Mouse (Mus musculus): ENCODE results near the gene Ptov1. TPM values are rescaled to one million over a fixed set of nuclear protein-coding genes. Genes with fewer than 3 reads are reported as not detected.

The Ptov1 gene
- polyA plus RNA-seq, 1 experiment from 2014 or later: 454 TPM

- Histone ChIP-seq H3K4me3 (ENCODE audit: low read depth, low read length) (no peak overlapping the region), H3K9ac (ENCODE audit: low read length) (no peak overlapping the region), H3K27me3 (ENCODE audit: control insufficient read depth, insufficient read depth, low read length) (no peaks in the 10 kb centered on the region), H3K4me2 (ENCODE audit: low read depth, low read length, severe bottlenecking) (no peak overlapping the region), H3K9me3 (ENCODE audit: control insufficient read depth, low read length) (no peaks in the 10 kb centered on the region), H3K27ac (ENCODE audit: low read depth, low read length) (no peak overlapping the region), H3K36me3 (ENCODE audit: control insufficient read depth, insufficient read depth, low read length) (no peaks in the 10 kb centered on the region; the same call in 1 of the 2 replicates), H3K4me1 (replicated peaks; ENCODE audit: control insufficient read depth, insufficient read depth, low read length) (peaks cover 21% of the 10 kb centered on the region)
- DNase-seq (ENCODE audit: low spot score) (peak; percentile 38), ATAC-seq (replicated peaks; ENCODE audit: low FRiP score) (no peak)
- 83% methylated on average over 7 of the region's 7 CpGs for WGBS
Measured at GRCm38 (mm10) chr7:44821666-44822448, 47.7 kb downstream of the Ptov1 start.

GRCm38 (mm10) chr7:44820525-44820924, 49.1 kb downstream of the Ptov1 start:
- Histone ChIP-seq H3K4me1 (replicated peaks; ENCODE audit: control insufficient read depth, insufficient read depth, low read length) (peaks cover 21% of the 10 kb centered on the region), H3K4me2 (ENCODE audit: low read depth, low read length, severe bottlenecking) (no peak overlapping the region), H3K36me3 (ENCODE audit: control insufficient read depth, insufficient read depth, low read length) (no peaks in the 10 kb centered on the region), H3K4me3 (ENCODE audit: low read depth, low read length) (no peak overlapping the region), H3K27ac (ENCODE audit: low read depth, low read length) (no peak overlapping the region), H3K9me3 (ENCODE audit: control insufficient read depth, low read length) (no peaks in the 10 kb centered on the region), H3K27me3 (ENCODE audit: control insufficient read depth, insufficient read depth, low read length) (no peaks in the 10 kb centered on the region), H3K9ac (ENCODE audit: low read length) (no peak overlapping the region)
- DNase-seq (ENCODE audit: low spot score): peak; percentile 20
- no peak for ATAC-seq (replicated peaks; ENCODE audit: low FRiP score)
- WGBS: 89% methylated on average over 3 of the region's 3 CpGs

- H3K36me3 ChIP-seq (ENCODE audit: control insufficient read depth, insufficient read depth, low read length): no peaks in the 10 kb centered on the region
- H3K4me2 ChIP-seq (ENCODE audit: low read depth, low read length, severe bottlenecking): no peak overlapping the region
- no peak overlapping the region for H3K9ac ChIP-seq (ENCODE audit: low read length)
- DNase-seq (ENCODE audit: low spot score) (peak; percentile 40), ATAC-seq (replicated peaks; ENCODE audit: low FRiP score) (no peak)
- no peaks in the 10 kb centered on the region for H3K9me3 ChIP-seq (ENCODE audit: control insufficient read depth, low read length)
- no peaks in the 10 kb centered on the region for H3K27me3 ChIP-seq (ENCODE audit: control insufficient read depth, insufficient read depth, low read length)
- H3K4me1 ChIP-seq (replicated peaks; ENCODE audit: control insufficient read depth, insufficient read depth, low read length): peaks cover 24% of the 10 kb centered on the region
- 75% methylated on average over 5 of the region's 5 CpGs for WGBS
- H3K4me3 ChIP-seq (ENCODE audit: low read depth, low read length): no peak overlapping the region
- no peak overlapping the region for H3K27ac ChIP-seq (ENCODE audit: low read depth, low read length)
Measured at GRCm38 (mm10) chr7:44819863-44820262, 49.7 kb downstream of the Ptov1 start.

GRCm38 (mm10) chr7:44819391-44819790, 50.2 kb downstream of the Ptov1 start:
- Histone ChIP-seq H3K4me2 (ENCODE audit: low read depth, low read length, severe bottlenecking) (peak overlapping the region; percentile 73), H3K9me3 (ENCODE audit: control insufficient read depth, low read length) (no peaks in the 10 kb centered on the region), H3K4me3 (ENCODE audit: low read depth, low read length) (peak overlapping the region; percentile 86; the same call in 1 of the 2 replicates), H3K4me1 (replicated peaks; ENCODE audit: control insufficient read depth, insufficient read depth, low read length) (peaks cover 21% of the 10 kb centered on the region), H3K9ac (ENCODE audit: low read length) (peak overlapping the region; percentile 47), H3K36me3 (ENCODE audit: control insufficient read depth, insufficient read depth, low read length) (no peaks in the 10 kb centered on the region), H3K27me3 (ENCODE audit: control insufficient read depth, insufficient read depth, low read length) (no peaks in the 10 kb centered on the region), H3K27ac (ENCODE audit: low read depth, low read length) (no peak overlapping the region)
- DNase-seq (ENCODE audit: low spot score) (peak; percentile 7), ATAC-seq (replicated peaks; ENCODE audit: low FRiP score) (no peak)
- WGBS: 92% methylated on average over 2 of the region's 2 CpGs

- Histone ChIP-seq H3K4me3 (ENCODE audit: low read depth, low read length) (peak overlapping the region; percentile 86), H3K27me3 (ENCODE audit: control insufficient read depth, insufficient read depth, low read length) (no peaks in the 10 kb centered on the region), H3K36me3 (ENCODE audit: control insufficient read depth, insufficient read depth, low read length) (no peaks in the 10 kb centered on the region), H3K4me2 (ENCODE audit: low read depth, low read length, severe bottlenecking) (peak overlapping the region; percentile 73), H3K27ac (ENCODE audit: low read depth, low read length) (no peak overlapping the region), H3K4me1 (replicated peaks; ENCODE audit: control insufficient read depth, insufficient read depth, low read length) (peaks cover 20% of the 10 kb centered on the region), H3K9me3 (ENCODE audit: control insufficient read depth, low read length) (no peaks in the 10 kb centered on the region), H3K9ac (ENCODE audit: low read length) (peak overlapping the region; percentile 47)
- 53% methylated on average over 6 of the region's 6 CpGs for WGBS
- ATAC-seq (replicated peaks; ENCODE audit: low FRiP score) (no peak), DNase-seq (ENCODE audit: low spot score) (peak; percentile 58)
Measured at GRCm38 (mm10) chr7:44818751-44819235, 50.8 kb downstream of the Ptov1 start.

GRCm38 (mm10) chr7:44818164-44818563, 51.4 kb downstream of the Ptov1 start:
- ATAC-seq (replicated peaks; ENCODE audit: low FRiP score) (no peak), DNase-seq (ENCODE audit: low spot score) (peak; percentile 48)
- peaks cover 20% of the 10 kb centered on the region for H3K4me1 ChIP-seq (replicated peaks; ENCODE audit: control insufficient read depth, insufficient read depth, low read length)
- H3K9me3 ChIP-seq (ENCODE audit: control insufficient read depth, low read length): no peaks in the 10 kb centered on the region
- H3K27me3 ChIP-seq (ENCODE audit: control insufficient read depth, insufficient read depth, low read length): no peaks in the 10 kb centered on the region
- H3K4me2 ChIP-seq (ENCODE audit: low read depth, low read length, severe bottlenecking): peak overlapping the region; percentile 73
- 54% methylated on average over 2 of the region's 2 CpGs for WGBS
- peak overlapping the region; percentile 98; the same call in 1 of the 2 replicates for H3K9ac ChIP-seq (ENCODE audit: low read length)
- no peaks in the 10 kb centered on the region for H3K36me3 ChIP-seq (ENCODE audit: control insufficient read depth, insufficient read depth, low read length)
- H3K27ac ChIP-seq (ENCODE audit: low read depth, low read length): no peak overlapping the region
- peak overlapping the region; percentile 86 for H3K4me3 ChIP-seq (ENCODE audit: low read depth, low read length)

GRCm38 (mm10) chr7:44817441-44817840, 52.1 kb downstream of the Ptov1 start:
- Histone ChIP-seq H3K9me3 (ENCODE audit: control insufficient read depth, low read length) (no peaks in the 10 kb centered on the region), H3K27me3 (ENCODE audit: control insufficient read depth, insufficient read depth, low read length) (no peaks in the 10 kb centered on the region), H3K9ac (ENCODE audit: low read length) (peak overlapping the region; percentile 98), H3K4me3 (ENCODE audit: low read depth, low read length) (peak overlapping the region; percentile 86), H3K36me3 (ENCODE audit: control insufficient read depth, insufficient read depth, low read length) (no peaks in the 10 kb centered on the region), H3K4me2 (ENCODE audit: low read depth, low read length, severe bottlenecking) (peak overlapping the region; percentile 73), H3K4me1 (replicated peaks; ENCODE audit: control insufficient read depth, insufficient read depth, low read length) (peaks cover 18% of the 10 kb centered on the region), H3K27ac (ENCODE audit: low read depth, low read length) (no peak overlapping the region)
- DNase-seq (ENCODE audit: low spot score) (peak; percentile 30), ATAC-seq (replicated peaks; ENCODE audit: low FRiP score) (no peak)
- WGBS: 42% methylated on average over 3 of the region's 3 CpGs

GRCm38 (mm10) chr7:44816470-44817021, 53.0 kb downstream of the Ptov1 start, which contains the start of gene Atf5:
TSS of gene Atf5 (minus strand) at chr7:44816658.
- ATAC-seq (replicated peaks; ENCODE audit: low FRiP score): peak; percentile 26
- Histone ChIP-seq H3K4me1 (replicated peaks; ENCODE audit: control insufficient read depth, insufficient read depth, low read length) (peaks cover 18% of the 10 kb centered on the region), H3K4me2 (ENCODE audit: low read depth, low read length, severe bottlenecking) (peak within 1 kb of the TSS; percentile 73), H3K36me3 (ENCODE audit: control insufficient read depth, insufficient read depth, low read length) (no peaks in the 10 kb centered on the region), H3K27ac (ENCODE audit: low read depth, low read length) (peak within 1 kb of the TSS; percentile 94), H3K9me3 (ENCODE audit: control insufficient read depth, low read length) (no peaks in the 10 kb centered on the region), H3K4me3 (ENCODE audit: low read depth, low read length) (peak within 1 kb of the TSS; percentile 86), H3K9ac (ENCODE audit: low read length) (peak within 1 kb of the TSS; percentile 98), H3K27me3 (ENCODE audit: control insufficient read depth, insufficient read depth, low read length) (no peaks in the 10 kb centered on the region)
- peak; percentile 86 for DNase-seq (ENCODE audit: low spot score)
- under 1% methylated on average over 56 of the region's 57 CpGs for WGBS
